Mouse (Mus musculus) heart, embryonic 12.5 days (tissue): ENCODE results near the gene Cldn19. TPM values are rescaled to one million over a fixed set of nuclear protein-coding genes. Genes with fewer than 3 reads are reported as not detected.

ENCODE experiments used
- ATAC-seq: fragments of 200-750 bp; cut with Nextera tagmentation; 2 replicates; pipeline ENCODE4 v1.8.0; 2017; ENCODE audit warnings: moderate TSS enrichment, moderate library complexity; ENCODE audit not compliant: insufficient number of reproducible peaks, low FRiP score
- H3K27ac ChIP-seq: fragments of 300-500 bp; sonication (generic); 2 replicates; pipeline ENCODE4 v1.5.1; 2016; ENCODE audit warnings: mild to moderate bottlenecking, moderate library complexity; ENCODE audit not compliant: poor library complexity, severe bottlenecking
- H3K27me3 ChIP-seq: fragments of 300-500 bp; sonication (generic); replicated peaks from 2 replicates; pipeline ENCODE4 v1.6.1; 2016; ENCODE audit warnings: mild to moderate bottlenecking, moderate library complexity
- H3K36me3 ChIP-seq: fragments of 300-500 bp; sonication (generic); 2 replicates; pipeline ENCODE4 v1.6.1; 2016; ENCODE audit warnings: mild to moderate bottlenecking, moderate library complexity
- H3K4me1 ChIP-seq: fragments of 300-500 bp; sonication (generic); replicated peaks from 2 replicates; pipeline ENCODE4 v1.6.1; 2016; ENCODE audit warnings: mild to moderate bottlenecking
- H3K4me2 ChIP-seq: fragments of 300-500 bp; sonication (generic); 2 replicates; pipeline ENCODE4 v1.6.1; 2016; ENCODE audit warnings: mild to moderate bottlenecking, moderate library complexity
- H3K4me3 ChIP-seq: fragments of 300-500 bp; sonication (generic); 2 replicates; pipeline ENCODE4 v1.5.1; 2016; ENCODE audit warnings: mild to moderate bottlenecking
- H3K9ac ChIP-seq: fragments of 300-500 bp; sonication (generic); 2 replicates; pipeline ENCODE4 v1.6.1; 2016; ENCODE audit warnings: mild to moderate bottlenecking, moderate library complexity
- H3K9me3 ChIP-seq: fragments of 300-500 bp; sonication (generic); replicated peaks from 2 replicates; pipeline ENCODE4 v1.6.1; 2016; ENCODE audit warnings: mild to moderate bottlenecking, moderate library complexity
- WGBS: fragments of 180-500 bp; shearing (Covaris S2); methylation state at CpG from one replicate; pipeline ENCODE4 v1.1.7; 2016; 5-methylcytosine and 5-hydroxymethylcytosine counted together
- polyA plus RNA-seq: library from polyadenylated mRNA; unstranded; fragments of >200 nt; fragmentation: Nextera tagmentation; extraction: Ambion mirVana; gene quantifications from 2 replicates; pipeline ENCODE4 v1.2.1, GENCODE M21; 2016

Cldn19 gene
- polyA plus RNA-seq = not detected in 2 replicates

- Histone ChIP-seq H3K4me1 (peaks cover 19% of the 10 kb centered on the region), H3K9me3 (no peaks in the 10 kb centered on the region), H3K27ac (no peak within 1 kb of the TSS), H3K4me3 (no peak within 1 kb of the TSS), H3K27me3 (0 out of 2 replicates have a peak, but pooled peaks cover 17% of the 10 kb centered on the region), H3K4me2 (no peak within 1 kb of the TSS), H3K9ac (no peak within 1 kb of the TSS), H3K36me3 (no peaks in the 10 kb centered on the region)
- WGBS = 81% methylated on average over 12 of the region's 12 CpGs
- no peak for ATAC-seq
Observed at GRCm38 (mm10) chr4:119255351-119255750, at the start of gene Cldn19. Gene Cldn19 (plus strand): TSS chr4:119255414.

GRCm38 (mm10) chr4:119216667-119217066 lies 38.5 kb upstream of the Cldn19 start:
- no peak overlapping the region for H3K9ac ChIP-seq
- no peak overlapping the region for H3K4me3 ChIP-seq
- no peaks in the 10 kb centered on the region for H3K9me3 ChIP-seq
- ATAC-seq = peak; percentile 30; the same call in 1 of the 2 replicates
- H3K36me3 ChIP-seq = peaks cover 3% of the 10 kb centered on the region; the same call in 1 of the 2 replicates
- no peak overlapping the region for H3K4me2 ChIP-seq
- H3K27me3 ChIP-seq = no peaks in the 10 kb centered on the region
- H3K4me1 ChIP-seq = peaks cover 12% of the 10 kb centered on the region; the same call in 1 of the 2 replicates
- 80% methylated on average over 8 of the region's 8 CpGs for WGBS
- no peak overlapping the region for H3K27ac ChIP-seq

- H3K4me3 ChIP-seq = no peak within 1 kb of the TSS
- 11% methylated on average over 11 of the region's 11 CpGs for WGBS
- peak; percentile 33; the same call in 1 of the 2 replicates for ATAC-seq
Observed at GRCm38 (mm10) chr4:119218169-119218568, 37.0 kb upstream of the Cldn19 start, which contains the start of gene Tmem269. Gene Tmem269 (minus strand): TSS chr4:119218217.

GRCm38 (mm10) chr4:119223696-119224095 lies 31.5 kb upstream of the Cldn19 start:
- WGBS = 83% methylated on average over 1 of the region's 1 CpGs
- ATAC-seq = no peak
- H3K9ac ChIP-seq = no peak overlapping the region
- no peaks in the 10 kb centered on the region for H3K27me3 ChIP-seq
- no peaks in the 10 kb centered on the region for H3K4me1 ChIP-seq
- no peak overlapping the region for H3K4me3 ChIP-seq
- H3K4me2 ChIP-seq = no peak overlapping the region
- peaks cover 58% of the 10 kb centered on the region for H3K36me3 ChIP-seq
- H3K27ac ChIP-seq = no peak overlapping the region
- H3K9me3 ChIP-seq = no peaks in the 10 kb centered on the region

More at GRCm38 (mm10) chr4:119218169-119218568, 37.0 kb upstream of the Cldn19 start, which contains the start of gene Tmem269:
- no peaks in the 10 kb centered on the region for H3K9me3 ChIP-seq
- H3K36me3 ChIP-seq = peaks cover 7% of the 10 kb centered on the region; the same call in 1 of the 2 replicates
- peaks cover 12% of the 10 kb centered on the region; the same call in 1 of the 2 replicates for H3K4me1 ChIP-seq
- H3K4me2 ChIP-seq = peak within 1 kb of the TSS; percentile 13; the same call in 1 of the 2 replicates
- no peak within 1 kb of the TSS for H3K27ac ChIP-seq
- H3K9ac ChIP-seq = no peak within 1 kb of the TSS
- no peaks in the 10 kb centered on the region for H3K27me3 ChIP-seq

- ATAC-seq = no peak
- Histone ChIP-seq H3K36me3 (peaks cover 58% of the 10 kb centered on the region), H3K4me1 (no peaks in the 10 kb centered on the region), H3K4me2 (no peak overlapping the region), H3K27me3 (no peaks in the 10 kb centered on the region), H3K27ac (no peak overlapping the region), H3K9ac (no peak overlapping the region), H3K4me3 (no peak overlapping the region), H3K9me3 (no peaks in the 10 kb centered on the region)
- 87% methylated on average over 3 of the region's 3 CpGs for WGBS
Observed at GRCm38 (mm10) chr4:119224534-119224933, 30.7 kb upstream of the Cldn19 start.

- no peak overlapping the region for H3K27ac ChIP-seq
- no peaks in the 10 kb centered on the region for H3K4me1 ChIP-seq
- WGBS = 88% methylated on average over 9 of the region's 9 CpGs
- no peak overlapping the region for H3K4me3 ChIP-seq
- H3K4me2 ChIP-seq = no peak overlapping the region
- H3K36me3 ChIP-seq = peaks cover 58% of the 10 kb centered on the region
- no peak overlapping the region for H3K9ac ChIP-seq
- no peaks in the 10 kb centered on the region for H3K9me3 ChIP-seq
- H3K27me3 ChIP-seq = no peaks in the 10 kb centered on the region
- ATAC-seq = no peak
Observed at GRCm38 (mm10) chr4:119225719-119226118, 29.5 kb upstream of the Cldn19 start.

GRCm38 (mm10) chr4:119226751-119227150 lies 28.5 kb upstream of the Cldn19 start:
- Histone ChIP-seq H3K36me3 (peaks cover 56% of the 10 kb centered on the region), H3K9ac (no peak overlapping the region), H3K4me2 (no peak overlapping the region), H3K27me3 (no peaks in the 10 kb centered on the region), H3K4me3 (no peak overlapping the region), H3K27ac (no peak overlapping the region), H3K9me3 (no peaks in the 10 kb centered on the region), H3K4me1 (0 out of 2 replicates have a peak, but pooled peaks cover 5% of the 10 kb centered on the region)
- 90% methylated on average over 11 of the region's 11 CpGs for WGBS
- no peak for ATAC-seq

GRCm38 (mm10) chr4:119232410-119233255 lies 22.6 kb upstream of the Cldn19 start, which contains the start of the genes AU022252 and P3h1:
Gene AU022252 (minus strand): TSS chr4:119232712.
Gene P3h1 (plus strand): TSS chr4:119232915.
- ATAC-seq = peak; percentile 97
- peak within 1 kb of the TSS; percentile 91 for H3K4me3 ChIP-seq
- peak within 1 kb of the TSS; percentile 88 for H3K9ac ChIP-seq
- peaks cover 29% of the 10 kb centered on the region for H3K36me3 ChIP-seq
- no peaks in the 10 kb centered on the region for H3K9me3 ChIP-seq
- no peaks in the 10 kb centered on the region for H3K27me3 ChIP-seq
- H3K4me2 ChIP-seq = peak within 1 kb of the TSS; percentile 91
- H3K4me1 ChIP-seq = peaks cover 10% of the 10 kb centered on the region
- under 1% methylated on average over 71 of the region's 71 CpGs for WGBS
- peak within 1 kb of the TSS; percentile 56; the same call in 1 of the 2 replicates for H3K27ac ChIP-seq

- H3K9ac ChIP-seq = peak overlapping the region; percentile 88
- peaks cover 27% of the 10 kb centered on the region for H3K36me3 ChIP-seq
- H3K4me2 ChIP-seq = peak overlapping the region; percentile 91
- H3K4me1 ChIP-seq = peaks cover 10% of the 10 kb centered on the region
- H3K27ac ChIP-seq = peak overlapping the region; percentile 56; the same call in 1 of the 2 replicates
- peak overlapping the region; percentile 91 for H3K4me3 ChIP-seq
- ATAC-seq = no peak; the same call in 1 of the 2 replicates
- no peaks in the 10 kb centered on the region for H3K9me3 ChIP-seq
- WGBS = 0% methylated on average over 36 of the region's 36 CpGs
- H3K27me3 ChIP-seq = no peaks in the 10 kb centered on the region
Observed at GRCm38 (mm10) chr4:119233256-119233901, 21.8 kb upstream of the Cldn19 start.

- H3K36me3 ChIP-seq = peaks cover 25% of the 10 kb centered on the region
- H3K27ac ChIP-seq = no peak overlapping the region
- ATAC-seq = no peak
- H3K27me3 ChIP-seq = no peaks in the 10 kb centered on the region
- H3K4me1 ChIP-seq = peaks cover 10% of the 10 kb centered on the region
- H3K4me2 ChIP-seq = peak overlapping the region; percentile 91
- peak overlapping the region; percentile 91 for H3K4me3 ChIP-seq
- H3K9me3 ChIP-seq = no peaks in the 10 kb centered on the region
- 59% methylated on average over 3 of the region's 3 CpGs for WGBS
- H3K9ac ChIP-seq = peak overlapping the region; percentile 88
Observed at GRCm38 (mm10) chr4:119234348-119234747, 20.9 kb upstream of the Cldn19 start.

GRCm38 (mm10) chr4:119238661-119239060 lies 16.6 kb upstream of the Cldn19 start:
- no peaks in the 10 kb centered on the region for H3K9me3 ChIP-seq
- H3K27ac ChIP-seq = no peak overlapping the region
- H3K36me3 ChIP-seq = peaks cover 64% of the 10 kb centered on the region
- peaks cover 5% of the 10 kb centered on the region for H3K4me1 ChIP-seq
- H3K4me2 ChIP-seq = no peak overlapping the region
- WGBS = 69% methylated on average over 3 of the region's 3 CpGs
- H3K27me3 ChIP-seq = no peaks in the 10 kb centered on the region
- no peak overlapping the region for H3K9ac ChIP-seq
- no peak overlapping the region for H3K4me3 ChIP-seq
- ATAC-seq = no peak
